Mouse (Mus musculus) bone marrow macrophage, adult 2 months (primary cell): Measurements from ENCODE around the gene Aif1l.

ENCODE experiments used
- CTCF ChIP-seq: IDR thresholded peaks from 2 replicates; pipeline ENCODE4 v1.5.1; 2012; ENCODE audit warnings: low read depth, mild to moderate bottlenecking, low read length, moderate library complexity
- POLR2A ChIP-seq: IDR thresholded peaks from 2 replicates; pipeline ENCODE4 v1.6.1; 2012; ENCODE audit warnings: mild to moderate bottlenecking, low read depth, low read length, borderline replicate concordance

DNA sequence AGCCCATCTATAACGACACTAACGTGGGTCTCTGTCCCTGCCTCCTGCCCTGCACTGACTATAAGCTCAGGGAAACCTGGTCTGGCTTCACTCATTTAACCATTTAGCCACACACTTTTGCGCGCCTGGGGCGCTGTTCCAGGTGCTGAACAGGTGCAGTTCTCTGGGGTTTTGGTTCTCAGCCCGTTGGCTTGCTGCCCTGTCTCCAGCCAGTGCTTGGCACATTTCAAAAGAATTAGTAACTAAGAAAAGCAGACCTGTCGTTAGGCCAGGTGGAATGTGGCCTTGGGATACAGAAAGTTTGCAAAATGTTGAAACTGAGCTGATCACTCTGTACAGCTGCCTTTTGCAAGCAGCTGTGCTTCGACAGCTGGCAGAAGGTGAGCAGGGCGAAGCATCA, 25.1 kb upstream of the Aif1l start:
- no peak for TF ChIP-seq CTCF
- TF ChIP-seq POLR2A = no peak
